Mouse (Mus musculus): Measurements from ENCODE around the gene C1qtnf1. TPM values are rescaled to one million over a fixed set of nuclear protein-coding genes. Genes with fewer than 3 reads are reported as not detected.

The C1qtnf1 gene
- polyA plus RNA-seq, 1 experiment: 10.5 TPM

- Histone ChIP-seq H3K4me3 (ENCODE audit: extremely low read depth, insufficient read depth, insufficient read length) (no peak overlapping the region), H3K4me1 (ENCODE audit: control insufficient read depth, insufficient read depth, insufficient read length) (no peaks in the 10 kb centered on the region), H3K36me3 (ENCODE audit: control insufficient read depth, insufficient read depth, low read length) (peaks cover 14% of the 10 kb centered on the region), H3K27me3 (ENCODE audit: control insufficient read depth, insufficient read depth, low read length) (no peaks in the 10 kb centered on the region), H3K27ac (ENCODE audit: insufficient read depth, low read length) (no peak overlapping the region)
- no peak for DNase-seq (ENCODE audit: low read depth in 1 of 2, low spot score in 2 of 2)
- TF ChIP-seq CTCF (IDR thresholded peaks at IDR 0.05; ENCODE audit: extremely low read depth, insufficient read depth, insufficient read length, insufficient replicate concordance): no peak
- TF ChIP-seq POLR2A (IDR thresholded peaks at IDR 0.05; ENCODE audit: low read depth, low read length): no peak
- 84% methylated on average over 12 of the region's 12 CpGs for WGBS
Observed at GRCm38 (mm10) chr11:118479776-118480175, 51.8 kb downstream of the C1qtnf1 start.

GRCm38 (mm10) chr11:118481231-118481630 is 53.2 kb downstream of the C1qtnf1 start:
- Histone ChIP-seq H3K27me3 (ENCODE audit: control insufficient read depth, insufficient read depth, low read length) (no peaks in the 10 kb centered on the region), H3K4me3 (ENCODE audit: extremely low read depth, insufficient read depth, insufficient read length) (no peak overlapping the region), H3K4me1 (ENCODE audit: control insufficient read depth, insufficient read depth, insufficient read length) (no peaks in the 10 kb centered on the region), H3K27ac (ENCODE audit: insufficient read depth, low read length) (no peak overlapping the region), H3K36me3 (ENCODE audit: control insufficient read depth, insufficient read depth, low read length) (peaks cover 24% of the 10 kb centered on the region)
- 97% methylated on average over 11 of the region's 11 CpGs for WGBS
- no peak for DNase-seq (ENCODE audit: low read depth in 1 of 2, low spot score in 2 of 2)
- TF ChIP-seq POLR2A (IDR thresholded peaks at IDR 0.05; ENCODE audit: low read depth, low read length) (no peak), CTCF (IDR thresholded peaks at IDR 0.05; ENCODE audit: extremely low read depth, insufficient read depth, insufficient read length, insufficient replicate concordance) (no peak)

- TF ChIP-seq POLR2A (IDR thresholded peaks at IDR 0.05; ENCODE audit: low read depth, low read length): no peak
- TF ChIP-seq CTCF (IDR thresholded peaks at IDR 0.05; ENCODE audit: extremely low read depth, insufficient read depth, insufficient read length, insufficient replicate concordance): no peak
- DNase-seq (ENCODE audit: low read depth in 1 of 2, low spot score in 2 of 2): no peak
- H3K27me3 ChIP-seq (ENCODE audit: control insufficient read depth, insufficient read depth, low read length): no peaks in the 10 kb centered on the region
- H3K4me1 ChIP-seq (ENCODE audit: control insufficient read depth, insufficient read depth, insufficient read length): no peaks in the 10 kb centered on the region
- peaks cover 28% of the 10 kb centered on the region for H3K36me3 ChIP-seq (ENCODE audit: control insufficient read depth, insufficient read depth, low read length)
- WGBS: 94% methylated on average over 14 of the region's 14 CpGs
- H3K27ac ChIP-seq (ENCODE audit: insufficient read depth, low read length): no peak overlapping the region
- no peak overlapping the region for H3K4me3 ChIP-seq (ENCODE audit: extremely low read depth, insufficient read depth, insufficient read length)
Observed at GRCm38 (mm10) chr11:118481751-118482150, 53.7 kb downstream of the C1qtnf1 start.

- no peak overlapping the region for H3K27ac ChIP-seq (ENCODE audit: insufficient read depth, low read length)
- 94% methylated on average over 8 of the region's 8 CpGs for WGBS
- no peaks in the 10 kb centered on the region for H3K4me1 ChIP-seq (ENCODE audit: control insufficient read depth, insufficient read depth, insufficient read length)
- no peaks in the 10 kb centered on the region for H3K27me3 ChIP-seq (ENCODE audit: control insufficient read depth, insufficient read depth, low read length)
- H3K4me3 ChIP-seq (ENCODE audit: extremely low read depth, insufficient read depth, insufficient read length): no peak overlapping the region
- H3K36me3 ChIP-seq (ENCODE audit: control insufficient read depth, insufficient read depth, low read length): peaks cover 31% of the 10 kb centered on the region
- no peak for DNase-seq (ENCODE audit: low read depth in 1 of 2, low spot score in 2 of 2)
- TF ChIP-seq POLR2A (IDR thresholded peaks at IDR 0.05; ENCODE audit: low read depth, low read length) (no peak), CTCF (IDR thresholded peaks at IDR 0.05; ENCODE audit: extremely low read depth, insufficient read depth, insufficient read length, insufficient replicate concordance) (no peak)
Observed at GRCm38 (mm10) chr11:118484169-118484568, 56.2 kb downstream of the C1qtnf1 start.

- no peaks in the 10 kb centered on the region for H3K4me1 ChIP-seq (ENCODE audit: control insufficient read depth, insufficient read depth, insufficient read length)
- no peak for DNase-seq (ENCODE audit: low read depth in 1 of 2, low spot score in 2 of 2)
- no peaks in the 10 kb centered on the region for H3K27me3 ChIP-seq (ENCODE audit: control insufficient read depth, insufficient read depth, low read length)
- 92% methylated on average over 11 of the region's 11 CpGs for WGBS
- H3K27ac ChIP-seq (ENCODE audit: insufficient read depth, low read length): no peak overlapping the region
- H3K4me3 ChIP-seq (ENCODE audit: extremely low read depth, insufficient read depth, insufficient read length): no peak overlapping the region
- TF ChIP-seq POLR2A (IDR thresholded peaks at IDR 0.05; ENCODE audit: low read depth, low read length) (no peak), CTCF (IDR thresholded peaks at IDR 0.05; ENCODE audit: extremely low read depth, insufficient read depth, insufficient read length, insufficient replicate concordance) (no peak)
- peaks cover 29% of the 10 kb centered on the region for H3K36me3 ChIP-seq (ENCODE audit: control insufficient read depth, insufficient read depth, low read length)
Observed at GRCm38 (mm10) chr11:118485338-118485737, 57.3 kb downstream of the C1qtnf1 start.

GRCm38 (mm10) chr11:118485780-118486179 is 57.8 kb downstream of the C1qtnf1 start:
- no peak overlapping the region for H3K27ac ChIP-seq (ENCODE audit: insufficient read depth, low read length)
- DNase-seq (ENCODE audit: low read depth in 1 of 2, low spot score in 2 of 2): no peak
- peaks cover 29% of the 10 kb centered on the region for H3K36me3 ChIP-seq (ENCODE audit: control insufficient read depth, insufficient read depth, low read length)
- no peaks in the 10 kb centered on the region for H3K27me3 ChIP-seq (ENCODE audit: control insufficient read depth, insufficient read depth, low read length)
- H3K4me1 ChIP-seq (ENCODE audit: control insufficient read depth, insufficient read depth, insufficient read length): no peaks in the 10 kb centered on the region
- no peak overlapping the region for H3K4me3 ChIP-seq (ENCODE audit: extremely low read depth, insufficient read depth, insufficient read length)
- TF ChIP-seq POLR2A (IDR thresholded peaks at IDR 0.05; ENCODE audit: low read depth, low read length) (no peak), CTCF (IDR thresholded peaks at IDR 0.05; ENCODE audit: extremely low read depth, insufficient read depth, insufficient read length, insufficient replicate concordance) (no peak)
- WGBS: 93% methylated on average over 3 of the region's 3 CpGs

GRCm38 (mm10) chr11:118486281-118486680 is 58.3 kb downstream of the C1qtnf1 start:
- WGBS: 94% methylated on average over 6 of the region's 6 CpGs
- no peak for DNase-seq (ENCODE audit: low read depth in 1 of 2, low spot score in 2 of 2)
- peaks cover 29% of the 10 kb centered on the region for H3K36me3 ChIP-seq (ENCODE audit: control insufficient read depth, insufficient read depth, low read length)
- no peaks in the 10 kb centered on the region for H3K4me1 ChIP-seq (ENCODE audit: control insufficient read depth, insufficient read depth, insufficient read length)
- no peak overlapping the region for H3K27ac ChIP-seq (ENCODE audit: insufficient read depth, low read length)
- no peak overlapping the region for H3K4me3 ChIP-seq (ENCODE audit: extremely low read depth, insufficient read depth, insufficient read length)
- no peak for TF ChIP-seq POLR2A (IDR thresholded peaks at IDR 0.05; ENCODE audit: low read depth, low read length)
- TF ChIP-seq CTCF (IDR thresholded peaks at IDR 0.05; ENCODE audit: extremely low read depth, insufficient read depth, insufficient read length, insufficient replicate concordance): no peak
- no peaks in the 10 kb centered on the region for H3K27me3 ChIP-seq (ENCODE audit: control insufficient read depth, insufficient read depth, low read length)

All from spleen, adult 2 months (tissue).